Comparison of ENCODE assay signal across 20 mouse cellular contexts in the genomic region with DNA sequence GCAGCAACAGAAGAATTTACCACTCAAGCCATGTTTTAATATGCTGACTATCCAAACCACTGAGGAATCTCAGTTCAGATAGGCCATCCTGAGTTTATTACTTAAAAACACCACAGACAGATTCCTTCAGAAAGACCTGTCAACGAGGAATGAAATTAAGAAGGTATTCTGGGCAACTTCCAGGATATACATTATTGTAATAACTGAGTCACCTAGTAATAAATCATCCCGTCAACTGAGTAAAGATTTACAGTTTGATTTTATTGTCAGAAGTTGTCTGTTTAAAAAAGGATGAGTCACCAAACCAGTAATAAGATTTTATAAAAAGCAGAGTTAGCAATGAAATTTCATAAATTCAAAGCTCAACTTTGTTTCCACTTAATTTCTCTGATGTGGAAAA. TPM values are rescaled to one million over a fixed set of nuclear protein-coding genes. Genes with fewer than 3 reads are reported as not detected.
A peak's percentile ranks its signal among the peaks of the same experiment; 100 is the strongest.
DNase-seq lines count a peak whose midpoint lies in the region; ATAC-seq and TF ChIP-seq lines count a peak whose summit lies in the region.
"Had no signal": no experiment of that assay in that cellular context is flagged by ENCODE, and none has a peak within 500 bp of the region (broad histone marks: within the 10 kb centered on the region; RNA-seq: fewer than 3 reads in every experiment).

No protein-coding gene starts in this region.

- no peak for DNase-seq in midbrain, embryonic 10.5 days (ENCODE audit: low spot score)
- no peak for DNase-seq in midbrain, postnatal 0 days (ENCODE audit: low spot score)
- DNase-seq in adrenal gland, adult 2 months = no peak
- no peak for DNase-seq in cerebellum, postnatal 4 days (ENCODE audit: low spot score in 2 of 2)
- DNase-seq: adrenal gland, postnatal 36 days; cerebellum, adult 2 months; gastrocnemius, postnatal 36 days; lung, adult 18-20 months; lung, postnatal 36 days had no signal

- H3ac ChIP-seq in C2C12 (ENCODE audit: control insufficient read depth, insufficient read length, low read depth) = no peak overlapping the region

- H3K79me2 ChIP-seq in C2C12 (ENCODE audit: control insufficient read depth, insufficient read depth) = peaks cover 92% of the 10 kb centered on the region

- no peaks in the 10 kb centered on the region for H3K36me3 ChIP-seq in hindbrain, embryonic 13.5 days
- no peaks in the 10 kb centered on the region for H3K36me3 ChIP-seq in hindbrain, embryonic 12.5 days
- peaks cover 15% of the 10 kb centered on the region for H3K36me3 ChIP-seq in midbrain, embryonic 10.5 days
- H3K36me3 ChIP-seq in midbrain, postnatal 0 days (ENCODE audit: insufficient read depth, low read length) = no peaks in the 10 kb centered on the region
- peaks cover 11% of the 10 kb centered on the region for H3K36me3 ChIP-seq in C2C12 (ENCODE audit: control insufficient read depth, insufficient read depth)
- H3K36me3 ChIP-seq in midbrain, embryonic 13.5 days = no peaks in the 10 kb centered on the region
- H3K36me3 ChIP-seq: hindbrain, embryonic 15.5 days; kidney, embryonic 15.5 days; limb, embryonic 12.5 days had no signal

- H3K4me3 ChIP-seq in hindbrain, embryonic 13.5 days = no peak overlapping the region
- no peak overlapping the region for H3K4me3 ChIP-seq in hindbrain, embryonic 12.5 days
- H3K4me3 ChIP-seq in midbrain, embryonic 10.5 days = peak overlapping the region; percentile 98; the same call in 1 of the 2 replicates
- no peak overlapping the region for H3K4me3 ChIP-seq in midbrain, postnatal 0 days (ENCODE audit: low read depth, low read length)
- H3K4me3 ChIP-seq in C2C12 (ENCODE audit: insufficient read depth, poor library complexity, severe bottlenecking) = no peak overlapping the region
- no peak overlapping the region for H3K4me3 ChIP-seq in midbrain, embryonic 13.5 days (replicated peaks)
- H3K4me3 ChIP-seq: hindbrain, embryonic 15.5 days; kidney, embryonic 15.5 days; limb, embryonic 12.5 days had no signal

- no peak for TF ChIP-seq CTCF in midbrain, postnatal 0 days (IDR thresholded peaks at IDR 0.05)
- no peak for TF ChIP-seq CTCF in C2C12 (IDR thresholded peaks at IDR 0.05; ENCODE audit: control insufficient read depth, insufficient read depth, insufficient read length)

- H3K27ac ChIP-seq in hindbrain, embryonic 13.5 days = no peak overlapping the region
- H3K27ac ChIP-seq in hindbrain, embryonic 12.5 days = no peak overlapping the region
- no peak overlapping the region for H3K27ac ChIP-seq in midbrain, embryonic 10.5 days (replicated peaks)
- no peak overlapping the region for H3K27ac ChIP-seq in midbrain, postnatal 0 days (ENCODE audit: low read depth, low read length)
- H3K27ac ChIP-seq in midbrain, embryonic 13.5 days = no peak overlapping the region
- H3K27ac ChIP-seq: embryonic facial prominence, embryonic 10.5 days; hindbrain, embryonic 15.5 days; limb, embryonic 12.5 days had no signal

- ATAC-seq in hindbrain, embryonic 13.5 days (ENCODE audit: low FRiP score) = no peak
- no peak for ATAC-seq in hindbrain, embryonic 12.5 days (ENCODE audit: low FRiP score)
- no peak for ATAC-seq in midbrain, postnatal 0 days (ENCODE audit: low FRiP score)
- ATAC-seq in midbrain, embryonic 13.5 days = no peak
- ATAC-seq: CD4-positive, CD25-positive, alpha-beta regulatory T cell, adult 4 months; forebrain, embryonic 14.5 days; intestine, postnatal 0 days had no signal

- 87% methylated on average over 2 of the region's 2 CpGs for WGBS in hindbrain, embryonic 13.5 days
- WGBS in hindbrain, embryonic 12.5 days = 89% methylated on average over 2 of the region's 2 CpGs
- WGBS in midbrain, embryonic 10.5 days = 84% methylated on average over 2 of the region's 2 CpGs
- WGBS in midbrain, postnatal 0 days = 82% methylated on average over 2 of the region's 2 CpGs
- WGBS in midbrain, embryonic 13.5 days = 82% methylated on average over 2 of the region's 2 CpGs

- H3K9ac ChIP-seq in hindbrain, embryonic 13.5 days = no peak overlapping the region
- no peak overlapping the region for H3K9ac ChIP-seq in hindbrain, embryonic 12.5 days
- no peak overlapping the region for H3K9ac ChIP-seq in midbrain, postnatal 0 days (replicated peaks; ENCODE audit: low read length, poor library complexity, severe bottlenecking)
- no peak overlapping the region for H3K9ac ChIP-seq in midbrain, embryonic 13.5 days (replicated peaks)
- H3K9ac ChIP-seq: hindbrain, embryonic 15.5 days; kidney, embryonic 15.5 days; limb, embryonic 12.5 days had no signal

- H3K4me1 ChIP-seq in hindbrain, embryonic 13.5 days (replicated peaks) = peaks cover 25% of the 10 kb centered on the region
- H3K4me1 ChIP-seq in hindbrain, embryonic 12.5 days = peaks cover 18% of the 10 kb centered on the region
- H3K4me1 ChIP-seq in midbrain, embryonic 10.5 days = peaks cover 34% of the 10 kb centered on the region
- H3K4me1 ChIP-seq in midbrain, postnatal 0 days (ENCODE audit: insufficient read depth, low read length) = peaks cover 4% of the 10 kb centered on the region; the same call in 1 of the 2 replicates
- peaks cover 27% of the 10 kb centered on the region for H3K4me1 ChIP-seq in midbrain, embryonic 13.5 days (replicated peaks)

- H3K9me3 ChIP-seq in hindbrain, embryonic 13.5 days = no peaks in the 10 kb centered on the region
- no peaks in the 10 kb centered on the region for H3K9me3 ChIP-seq in hindbrain, embryonic 12.5 days (replicated peaks)
- no peaks in the 10 kb centered on the region for H3K9me3 ChIP-seq in midbrain, embryonic 10.5 days (replicated peaks)
- no peaks in the 10 kb centered on the region for H3K9me3 ChIP-seq in midbrain, postnatal 0 days (ENCODE audit: low read length)
- H3K9me3 ChIP-seq in midbrain, embryonic 13.5 days = no peaks in the 10 kb centered on the region
- H3K9me3 ChIP-seq: embryonic facial prominence, embryonic 10.5 days; hindbrain, embryonic 15.5 days; kidney, embryonic 15.5 days; limb, embryonic 12.5 days had no signal

- H3K79me3 ChIP-seq in C2C12 (ENCODE audit: low read depth) = peaks cover 78% of the 10 kb centered on the region

- no peaks in the 10 kb centered on the region for H3K27me3 ChIP-seq in hindbrain, embryonic 13.5 days
- no peaks in the 10 kb centered on the region for H3K27me3 ChIP-seq in hindbrain, embryonic 12.5 days
- H3K27me3 ChIP-seq in midbrain, embryonic 10.5 days (ENCODE audit: low read depth, poor library complexity, severe bottlenecking) = no peaks in the 10 kb centered on the region
- no peaks in the 10 kb centered on the region for H3K27me3 ChIP-seq in midbrain, postnatal 0 days (ENCODE audit: insufficient read depth, low read length)
- no peaks in the 10 kb centered on the region for H3K27me3 ChIP-seq in C2C12 (ENCODE audit: control insufficient read depth, insufficient read depth, insufficient read length)
- H3K27me3 ChIP-seq in midbrain, embryonic 13.5 days = no peaks in the 10 kb centered on the region
- H3K27me3 ChIP-seq: hindbrain, embryonic 15.5 days; kidney, embryonic 15.5 days; limb, embryonic 12.5 days had no signal

- H3K4me2 ChIP-seq in hindbrain, embryonic 13.5 days = peak overlapping the region; percentile 39
- no peak overlapping the region for H3K4me2 ChIP-seq in hindbrain, embryonic 12.5 days (replicated peaks)
- H3K4me2 ChIP-seq in midbrain, postnatal 0 days (ENCODE audit: low read depth, low read length, poor library complexity, severe bottlenecking) = no peak overlapping the region
- 0 out of 2 replicates have a peak overlapping the region, but pooled peaks have one; percentile 42 for H3K4me2 ChIP-seq in midbrain, embryonic 13.5 days (replicated peaks)

TF ChIP-seq in C2C12, 6 proteins besides CTCF, POLR2A, EP300 and RAD21:
- TF ChIP-seq MAX (IDR thresholded peaks at IDR 0.05) (no peak), FOSL1 (IDR thresholded peaks at IDR 0.05; ENCODE audit: insufficient read depth, low read length, poor library complexity, severe bottlenecking) (peak; percentile 93)
TF ChIP-seq in C2C12: peak in this region for 1.

RNA-seq across cellular contexts. Expression of gene Ap5m1, which starts 2.1 kb away (rescaled TPM):
- 24.6 and 26.9 TPM in 2 replicates for polyA plus RNA-seq in hindbrain, embryonic 13.5 days (2015; fragmentation: Nextera tagmentation; extraction: Ambion mirVana)
- polyA plus RNA-seq in hindbrain, embryonic 12.5 days (2016; fragmentation: Nextera tagmentation; extraction: Ambion mirVana) = 31.1 and 32.8 TPM in 2 replicates
- 34.2 and 34.7 TPM in 2 replicates for polyA plus RNA-seq in midbrain, embryonic 10.5 days (2016; fragmentation: Nextera tagmentation; extraction: Ambion mirVana)
- total RNA-seq in midbrain, postnatal 0 days (2014; rRNA removed) = 23.1 and 27.1 TPM in 2 replicates
- 15.2 and 16.1 TPM in 2 replicates for polyA plus RNA-seq in midbrain, postnatal 0 days (2015; fragmentation: Nextera tagmentation; extraction: Ambion mirVana)
- polyA plus RNA-seq in C2C12 (2012; fragmentation: generic; extraction: Trizol) = 2.3 TPM
- 25.8 and 27.4 TPM in 2 replicates for polyA plus RNA-seq in midbrain, embryonic 13.5 days (2015; fragmentation: Nextera tagmentation; extraction: Ambion mirVana)
- total RNA-seq in adrenal gland, adult 2 months (2021) = 10 to 100 TPM; 22.1 to 22.2 TPM
- polyA plus RNA-seq in adrenal gland, adult 2 months (2012; rRNA removed) = 3.8 and 5.2 TPM in 2 replicates

RNA-seq across cellular contexts. Expression of gene Exoc5, which starts 2.6 kb away (rescaled TPM):
- 77.4 and 78.5 TPM in 2 replicates for polyA plus RNA-seq in hindbrain, embryonic 13.5 days (2015; fragmentation: Nextera tagmentation; extraction: Ambion mirVana)
- polyA plus RNA-seq in hindbrain, embryonic 12.5 days (2016; fragmentation: Nextera tagmentation; extraction: Ambion mirVana) = 87.3 and 101 TPM in 2 replicates
- 78.4 and 87.4 TPM in 2 replicates for polyA plus RNA-seq in midbrain, embryonic 10.5 days (2016; fragmentation: Nextera tagmentation; extraction: Ambion mirVana)
- 59.5 and 91.5 TPM in 2 replicates for total RNA-seq in midbrain, postnatal 0 days (2014; rRNA removed)
- 42.6 and 47.2 TPM in 2 replicates for polyA plus RNA-seq in midbrain, postnatal 0 days (2015; fragmentation: Nextera tagmentation; extraction: Ambion mirVana)
- polyA plus RNA-seq in C2C12 (2012; fragmentation: generic; extraction: Trizol) = 12.9 TPM
- polyA plus RNA-seq in midbrain, embryonic 13.5 days (2015; fragmentation: Nextera tagmentation; extraction: Ambion mirVana) = 80.3 and 86.7 TPM in 2 replicates
- total RNA-seq in adrenal gland, adult 2 months (2021) = 10 to 100 TPM; 31.1 to 36.2 TPM
- polyA plus RNA-seq in adrenal gland, adult 2 months (2012; rRNA removed) = 8.0 and 10.2 TPM in 2 replicates

Comparison
In these comparisons a context has a peak if more than half of its experiments do, and no peak if none do; other contexts are left out.
1. H3K4me2 ChIP-seq: peak in hindbrain, embryonic 13.5 days (single experiment) and midbrain, embryonic 13.5 days (single experiment); none in hindbrain, embryonic 12.5 days (single experiment) and midbrain, postnatal 0 days (single experiment).